10 mouse cellular contexts compared by ENCODE assay signal in the genomic region with DNA sequence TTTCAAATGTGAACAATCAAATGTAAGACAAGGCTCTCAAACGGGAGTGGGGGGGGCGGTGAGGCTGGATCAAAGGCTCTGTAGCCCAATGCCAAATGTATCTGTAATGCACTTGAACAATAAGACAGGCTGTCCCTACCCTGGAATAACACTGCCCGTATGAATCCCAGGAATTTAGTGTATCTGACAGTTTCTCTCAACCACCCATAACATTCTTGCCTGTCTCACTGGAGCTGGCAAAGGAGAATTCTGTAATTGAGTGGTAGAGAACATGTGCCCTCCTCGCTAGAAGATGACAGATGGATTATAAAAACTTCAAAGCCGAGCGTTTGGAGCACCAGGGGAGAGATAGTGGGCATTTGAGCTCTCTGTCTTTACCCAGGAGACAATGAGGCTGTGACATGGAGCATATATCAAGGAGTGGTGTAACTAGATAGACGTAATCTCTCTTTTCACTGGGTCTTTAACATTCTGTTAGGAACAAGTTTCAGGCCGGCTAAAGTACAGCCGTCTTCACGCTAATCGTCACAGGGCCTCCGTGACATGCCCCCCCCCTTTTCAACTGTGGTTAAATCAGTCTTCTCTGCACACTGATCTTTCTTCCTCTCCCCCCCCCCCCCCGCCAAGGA. TPM values are rescaled to one million over a fixed set of nuclear protein-coding genes. Genes with fewer than 3 reads are reported as not detected.
A peak's percentile ranks its signal among the peaks of the same experiment; 100 is the strongest.
DNase-seq lines count a peak whose midpoint lies in the region; ATAC-seq and TF ChIP-seq lines count a peak whose summit lies in the region.
"Had no signal": no experiment of that assay in that cellular context is flagged by ENCODE, and none has a peak within 500 bp of the region (broad histone marks: within the 10 kb centered on the region; RNA-seq: fewer than 3 reads in every experiment).

No protein-coding gene starts in this region.

- H3K9me3 ChIP-seq in heart, postnatal 0 days (replicated peaks; ENCODE audit: control insufficient read depth, low read length): no peaks in the 10 kb centered on the region
- no peaks in the 10 kb centered on the region for H3K9me3 ChIP-seq in midbrain, embryonic 10.5 days (replicated peaks)

- H3K9ac ChIP-seq in heart, postnatal 0 days (replicated peaks; ENCODE audit: low read depth, low read length): peak overlapping the region; percentile 27

- TF ChIP-seq EP300 in heart, postnatal 0 days (IDR thresholded peaks at IDR 0.05; ENCODE audit: low read depth): no peak

- WGBS in heart, postnatal 0 days: 22% methylated on average over 12 of the region's 13 CpGs
- WGBS in midbrain, embryonic 10.5 days: 45% methylated on average over 12 of the region's 13 CpGs

- peak; percentile 35 for DNase-seq in heart, postnatal 0 days (ENCODE audit: low spot score)
- DNase-seq in heart, postnatal 36 days: no peak
- DNase-seq in Muller cell, postnatal 12 days (ENCODE audit: inconsistent ontology term): peak; percentile 100
- DNase-seq in brain, adult 2 months (ENCODE audit: low read depth, low spot score): peak; percentile 57
- peak; percentile 11 for DNase-seq in midbrain, embryonic 10.5 days (ENCODE audit: low spot score)
- DNase-seq in urinary bladder, postnatal 14 days (ENCODE audit: low spot score): no peak
- no peak for DNase-seq in cerebellum, postnatal 36 days
- DNase-seq: kidney, postnatal 4 days; lung, adult 2 months; thymus, adult 2 months had no signal

- no peaks in the 10 kb centered on the region for H3K27me3 ChIP-seq in heart, postnatal 0 days (ENCODE audit: control insufficient read depth, insufficient read depth, low read length)
- no peaks in the 10 kb centered on the region for H3K27me3 ChIP-seq in midbrain, embryonic 10.5 days (ENCODE audit: low read depth, poor library complexity, severe bottlenecking)

- no peak for TF ChIP-seq CTCF in heart, postnatal 0 days (IDR thresholded peaks at IDR 0.05; ENCODE audit: low read depth)

- no peak overlapping the region; the same call in 1 of the 2 replicates for H3K4me3 ChIP-seq in heart, postnatal 0 days (ENCODE audit: low read depth, low read length)
- no peak overlapping the region for H3K4me3 ChIP-seq in midbrain, embryonic 10.5 days

- peak; percentile 76 for ATAC-seq in heart, postnatal 0 days (ENCODE audit: insufficient read depth, low read depth)

- intact Hi-C loops in heart, postnatal 36 days (cut with DNase I): no loop called here

- no peaks in the 10 kb centered on the region for H3K36me3 ChIP-seq in heart, postnatal 0 days (replicated peaks; ENCODE audit: control insufficient read depth, insufficient read depth, low read length)
- H3K36me3 ChIP-seq in midbrain, embryonic 10.5 days: peaks cover 17% of the 10 kb centered on the region

- peak overlapping the region; percentile 48; the same call in 1 of the 2 replicates for H3K27ac ChIP-seq in heart, postnatal 0 days (ENCODE audit: low read depth)
- peak overlapping the region; percentile 74 for H3K27ac ChIP-seq in midbrain, embryonic 10.5 days (replicated peaks)

- H3K4me2 ChIP-seq in heart, postnatal 0 days (ENCODE audit: low read depth, low read length): peak overlapping the region; percentile 42

- H3K4me1 ChIP-seq in heart, postnatal 0 days (ENCODE audit: control insufficient read depth, insufficient read depth): peaks cover 11% of the 10 kb centered on the region; the same call in 1 of the 2 replicates
- H3K4me1 ChIP-seq in midbrain, embryonic 10.5 days: peaks cover 70% of the 10 kb centered on the region

RNA-seq across cellular contexts. Expression of a gene that starts 27.2 kb away (rescaled TPM):
- total RNA-seq in heart, postnatal 0 days (2014; rRNA removed; ENCODE audit: low replicate concordance): 9.7 and 16.4 TPM in 2 replicates
- 3.2 and 3.3 TPM in 2 replicates for polyA plus RNA-seq in heart, postnatal 0 days (2015; fragmentation: Nextera tagmentation; extraction: Ambion mirVana)
- total RNA-seq in heart, postnatal 36 days (2021): 1 to 10 TPM; 5.7 to 8.2 TPM
- 31.0 and 40.3 TPM in 2 replicates for polyA plus RNA-seq in midbrain, embryonic 10.5 days (2016; fragmentation: Nextera tagmentation; extraction: Ambion mirVana)

Comparison
In these comparisons a context has a peak if more than half of its experiments do, and no peak if none do; other contexts are left out.
1. DNase-seq: peak in heart, postnatal 0 days (single experiment), Muller cell, postnatal 12 days (single experiment), brain, adult 2 months (single experiment) and midbrain, embryonic 10.5 days (single experiment); none in heart, postnatal 36 days (0 of 2), urinary bladder, postnatal 14 days (single experiment) and cerebellum, postnatal 36 days (0 of 2).